Mouse (Mus musculus) thymus, adult 18-20 months (tissue): ENCODE data around the gene Hvcn1.

Experiments
- DNase-seq, 2 experiments: peaks; one replicate each; pipeline ENCODE4 v3.0.0; 2022; ENCODE audit warnings: mixed read lengths in 2 of 2

Gene Hvcn1

DNA sequence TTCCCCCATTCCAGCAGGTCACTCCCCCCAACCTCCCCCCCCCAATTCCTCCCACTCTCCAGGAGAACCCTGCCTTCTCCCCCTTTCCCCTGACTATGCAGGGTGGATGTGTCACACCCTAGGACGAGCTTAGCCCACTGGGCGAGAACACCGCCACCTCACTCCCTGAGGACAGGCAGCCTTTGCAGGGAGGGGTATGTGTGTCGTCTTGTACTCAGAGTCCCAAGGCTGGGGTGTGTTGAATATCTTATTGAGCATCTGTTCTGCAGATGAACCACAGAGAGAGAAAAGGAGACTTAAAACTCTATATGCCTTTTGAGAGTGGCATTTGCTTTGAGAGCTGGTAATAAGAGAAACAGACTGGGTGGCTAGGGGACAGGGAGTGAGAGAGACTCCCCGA lies 30.6 kb downstream of the Hvcn1 start:
- no peak for DNase-seq

GRCm38 (mm10) chr5:122239618-122240017 lies 33.0 kb downstream of the Hvcn1 start:
- DNase-seq = no peak

DNA sequence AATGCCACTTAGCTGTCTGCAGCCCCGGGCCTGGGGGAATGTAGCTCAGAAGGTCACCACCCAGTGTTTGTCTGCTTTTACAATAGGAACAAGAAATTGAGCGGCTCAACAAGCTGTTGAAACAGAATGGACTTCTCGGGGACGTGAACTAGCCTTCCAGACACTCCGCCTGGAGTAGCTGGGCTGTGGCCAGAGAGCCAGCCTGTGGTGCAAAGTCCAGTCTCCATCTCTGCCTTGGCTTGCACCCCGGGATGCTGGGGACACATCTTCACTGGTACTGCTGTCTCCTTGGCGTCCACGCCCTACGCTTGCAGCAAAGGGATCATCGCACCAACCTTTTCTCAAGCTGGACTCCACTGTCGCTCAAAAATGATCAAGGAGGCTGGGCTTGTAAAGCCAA lies 33.9 kb downstream of the Hvcn1 start:
- no peak for DNase-seq

DNA sequence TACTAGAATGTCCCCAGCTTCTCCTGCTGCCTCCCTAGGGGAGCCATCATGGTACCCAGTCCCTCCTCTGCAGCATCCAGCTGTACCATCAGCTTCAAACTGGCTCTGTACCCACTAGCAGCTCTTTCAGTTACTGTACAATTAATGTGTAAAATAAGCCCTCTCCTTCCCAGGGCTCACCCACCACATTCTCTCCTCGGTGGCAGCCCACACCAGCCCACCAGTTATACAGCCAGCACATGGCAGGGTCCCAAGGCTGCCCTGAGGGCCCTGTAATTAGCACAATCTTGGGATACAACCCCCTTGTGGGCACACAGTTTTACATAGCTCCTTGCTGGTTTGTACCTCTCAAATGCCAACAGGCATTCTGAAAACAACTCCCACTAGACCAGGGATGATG lies 34.4 kb downstream of the Hvcn1 start:
- DNase-seq = no peak

DNA sequence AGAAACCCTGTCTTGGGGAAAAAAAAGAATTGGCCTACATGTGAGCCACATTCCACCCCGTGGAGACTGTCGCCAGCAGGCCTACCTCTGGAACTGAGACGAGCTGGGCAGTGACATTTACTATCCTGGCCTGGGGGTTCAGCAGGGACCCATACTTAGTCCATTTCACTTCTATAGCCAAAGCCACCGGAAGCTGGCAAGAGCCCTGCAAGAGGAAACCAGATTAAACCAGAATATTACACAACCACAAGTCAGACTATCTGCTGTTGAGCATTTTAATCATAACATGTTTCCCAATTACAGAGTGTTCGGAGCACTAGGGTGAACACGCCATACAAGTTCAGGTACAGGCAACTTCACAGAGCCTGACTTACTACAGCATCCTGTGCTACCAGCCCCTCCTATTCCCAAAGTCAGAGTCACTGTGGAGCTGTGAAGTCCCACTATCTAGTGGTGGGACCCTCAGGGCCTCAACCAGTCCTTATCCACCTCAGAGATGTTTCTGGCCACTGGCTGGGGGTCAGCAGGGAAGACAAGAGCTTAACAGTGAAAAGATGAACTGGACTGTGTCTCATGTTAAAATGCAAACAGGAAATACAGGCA lies 36.0 kb downstream of the Hvcn1 start:
- no peak for DNase-seq

- no peak for DNase-seq
Observed at GRCm38 (mm10) chr5:122243781-122244523, 37.3 kb downstream of the Hvcn1 start.

DNA sequence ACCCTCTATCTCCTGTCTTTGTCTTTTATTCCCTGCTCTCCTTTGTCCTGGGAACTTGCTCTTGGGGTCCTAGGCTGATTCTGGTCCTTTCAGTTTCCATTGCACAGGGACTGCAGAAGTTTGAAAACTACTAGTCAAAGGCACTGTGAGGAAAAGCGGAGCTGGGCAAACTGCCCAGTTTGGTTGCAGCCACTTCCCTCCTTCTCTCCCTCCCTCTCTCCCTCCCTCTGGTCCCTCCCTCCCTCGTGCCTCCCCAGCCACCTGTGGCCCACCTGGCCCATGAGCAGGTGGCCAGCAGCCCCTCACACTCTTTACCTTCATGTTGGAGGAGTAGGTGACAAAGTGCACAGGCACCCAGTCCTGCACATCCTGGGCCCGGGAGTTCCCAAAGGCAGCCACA lies 38.6 kb downstream of the Hvcn1 start:
- no peak for DNase-seq

DNA sequence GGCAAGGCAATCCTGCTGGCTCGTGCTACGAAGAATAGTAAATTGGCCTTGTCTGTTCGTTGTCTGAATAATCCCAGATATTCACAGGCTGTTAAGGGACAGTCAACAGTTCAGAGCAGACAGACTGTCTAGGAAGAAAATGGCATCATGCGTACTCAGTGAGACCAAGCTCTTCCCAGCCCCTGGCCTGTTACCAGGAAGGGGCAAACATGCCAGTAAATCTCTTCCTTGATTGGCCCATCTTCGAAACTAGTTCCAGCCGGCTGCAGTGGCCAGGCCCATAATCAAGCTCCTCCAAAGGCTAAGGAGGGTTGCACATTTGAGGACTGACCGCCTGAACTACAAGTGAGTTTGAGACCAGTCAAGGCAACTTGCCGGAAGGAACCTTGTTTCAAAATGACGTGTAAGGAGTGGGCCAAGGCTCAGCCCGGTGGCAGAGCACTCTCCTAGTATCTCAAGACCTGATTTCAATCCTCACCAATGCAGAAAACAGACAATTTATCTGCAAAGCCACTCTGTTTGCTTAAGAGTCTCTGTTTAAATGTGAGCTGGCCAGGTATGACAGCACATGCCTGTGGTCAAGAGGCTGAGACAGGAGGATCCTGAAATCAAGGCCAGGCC lies 40.1 kb downstream of the Hvcn1 start:
- DNase-seq = no peak

DNA sequence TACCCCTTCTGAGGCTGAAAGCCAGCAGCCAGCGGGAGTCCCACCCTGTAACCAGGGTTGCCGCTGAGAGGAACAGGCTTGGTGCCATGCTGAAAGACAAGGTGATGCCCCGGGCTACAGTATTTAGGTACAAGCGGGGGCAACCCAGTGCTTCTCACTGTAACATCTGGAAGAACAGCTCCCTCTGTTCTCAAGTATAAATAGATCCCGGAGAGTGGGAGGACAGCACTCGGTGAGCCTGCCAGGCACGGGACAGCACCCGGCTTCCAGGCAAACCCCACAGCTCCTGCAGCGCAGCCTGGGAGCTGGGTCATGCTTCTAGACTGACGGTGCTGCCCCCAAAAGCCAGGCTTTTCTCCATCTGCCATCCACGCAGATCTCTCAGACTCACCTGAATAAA lies 40.9 kb downstream of the Hvcn1 start:
- DNase-seq = no peak

DNA sequence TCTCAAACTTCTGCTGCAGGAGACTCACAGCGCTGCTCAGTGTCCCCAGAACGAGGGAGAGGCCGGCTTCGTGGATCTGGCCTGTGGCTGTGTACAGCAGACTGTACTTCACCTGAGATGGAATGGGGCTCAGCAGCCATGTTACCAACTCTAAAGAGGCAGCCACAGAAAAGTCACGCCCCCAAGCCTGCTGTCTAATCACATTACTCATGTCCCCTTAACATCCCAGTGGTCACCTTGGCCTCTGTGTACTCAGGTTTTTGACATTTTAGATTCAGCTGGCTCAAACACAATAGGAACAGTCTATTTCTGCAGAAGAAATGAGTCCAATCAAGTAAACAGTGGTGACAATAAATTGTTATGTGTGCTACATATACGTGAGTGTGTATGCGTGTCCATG lies 41.3 kb downstream of the Hvcn1 start:
- DNase-seq = no peak

GRCm38 (mm10) chr5:122249281-122249680 lies 42.7 kb downstream of the Hvcn1 start:
- DNase-seq = no peak

DNA sequence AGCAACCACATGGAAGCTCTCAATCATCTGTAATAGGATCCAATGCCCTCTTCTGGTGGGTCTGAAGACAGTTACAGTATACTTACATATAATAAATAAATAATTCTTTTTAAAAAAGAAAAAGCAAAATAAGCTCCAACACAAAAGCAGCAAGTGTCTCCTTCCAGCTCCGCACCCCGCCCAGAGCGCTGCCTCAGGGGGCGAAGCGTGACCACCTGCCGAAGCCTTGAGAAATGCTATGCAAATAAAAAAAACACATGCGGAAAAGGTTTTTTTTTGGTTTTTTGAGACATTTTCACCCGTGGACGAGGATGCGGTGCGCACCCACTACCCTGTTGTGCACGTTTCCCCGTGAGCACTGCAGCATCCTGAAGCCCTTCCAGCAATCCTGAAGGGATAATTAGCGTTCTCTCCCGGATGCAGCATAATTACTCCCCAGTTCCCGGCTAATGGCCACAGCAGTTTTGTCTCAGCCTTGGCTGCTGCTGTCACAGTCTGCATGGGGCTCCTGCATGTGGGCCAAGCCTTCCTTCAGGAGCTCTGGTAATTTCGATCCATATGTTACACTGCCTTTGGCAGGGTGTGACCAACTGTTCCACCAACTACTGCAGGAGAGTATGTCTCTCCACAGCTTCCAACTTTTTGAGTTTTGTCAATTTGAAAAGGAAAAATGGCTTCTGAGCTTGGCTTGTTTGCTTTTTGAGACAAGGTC lies 45.4 kb downstream of the Hvcn1 start:
- no peak for DNase-seq

DNA sequence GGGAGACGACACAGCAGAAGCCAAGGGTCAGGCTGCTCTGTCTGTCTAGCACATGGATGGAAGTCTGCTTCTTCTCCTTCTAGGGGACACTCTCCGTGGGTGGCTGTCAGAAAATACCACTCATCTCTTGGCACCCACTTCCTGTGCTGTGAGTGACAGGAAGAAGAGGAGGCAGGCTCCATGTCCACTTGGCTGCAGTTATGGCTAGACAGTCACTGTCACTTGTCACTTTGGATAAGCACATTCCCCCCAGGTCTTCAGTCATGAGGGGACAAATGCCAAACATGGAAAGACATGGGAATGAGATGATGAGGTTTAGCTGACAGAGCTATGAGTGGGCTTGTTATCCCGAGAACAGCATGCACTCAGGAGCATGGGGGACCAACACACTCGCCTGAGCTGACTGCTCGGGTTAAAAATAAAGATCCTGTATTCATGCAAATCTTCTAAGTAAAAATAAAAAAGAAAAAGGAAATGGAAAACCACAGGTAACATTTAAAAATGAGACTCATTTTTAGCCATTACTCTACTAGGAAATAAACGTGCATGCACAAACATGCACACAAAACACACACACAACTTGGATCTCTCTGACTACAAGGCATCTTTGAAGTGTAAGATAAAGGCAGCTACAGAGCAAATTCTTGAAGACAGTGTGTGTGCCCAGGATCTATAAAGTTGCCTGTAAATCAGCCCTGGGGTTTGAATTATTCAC lies 51.6 kb downstream of the Hvcn1 start:
- no peak for DNase-seq

GRCm38 (mm10) chr5:122262104-122262503 lies 55.5 kb downstream of the Hvcn1 start:
- no peak for DNase-seq

GRCm38 (mm10) chr5:122263933-122264905 lies 57.6 kb downstream of the Hvcn1 start, which contains the start of gene Tctn1:
Gene Tctn1 (minus strand): TSS chr5:122264460.
- DNase-seq = peak; percentile 82 to 84

DNA sequence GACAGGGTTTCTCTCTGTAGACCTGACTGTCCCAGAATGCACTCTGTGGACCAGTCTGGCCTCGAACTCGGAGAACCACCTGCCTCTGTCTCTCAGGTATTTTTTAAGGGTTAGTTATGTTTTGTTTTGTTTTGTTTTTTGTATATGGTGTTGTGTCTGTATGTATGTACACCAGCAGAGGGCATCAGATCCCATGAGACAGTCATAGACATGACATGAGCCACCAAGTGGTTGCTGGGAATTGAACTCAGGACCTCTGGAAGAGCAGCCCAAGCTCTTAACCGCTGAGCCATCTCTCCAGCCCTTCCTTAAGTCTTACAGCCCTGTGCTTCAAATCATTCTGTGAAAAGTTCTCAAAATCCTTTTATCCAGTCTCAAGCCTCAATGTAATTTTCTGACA lies 58.6 kb downstream of the Hvcn1 start:
- DNase-seq = no peak

DNA sequence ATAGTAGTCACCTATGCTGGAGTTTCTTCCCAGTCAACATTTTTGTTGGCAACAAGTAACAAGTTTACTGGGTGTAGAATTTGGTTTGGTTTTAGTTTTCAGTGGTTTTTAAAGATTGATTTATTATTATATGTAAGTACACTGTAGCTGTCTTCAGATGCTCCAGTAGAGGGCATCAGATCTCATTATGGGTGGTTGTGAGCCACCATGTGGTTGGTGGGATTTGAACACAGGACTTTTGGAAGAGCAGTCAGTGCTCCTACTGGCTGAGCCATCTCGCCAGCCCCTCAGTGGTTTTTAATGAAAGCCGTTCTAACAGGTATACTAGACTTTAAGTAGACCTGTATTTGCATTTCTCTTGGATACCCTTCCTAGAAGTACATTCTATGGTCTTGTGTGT lies 59.3 kb downstream of the Hvcn1 start:
- no peak for DNase-seq

DNA sequence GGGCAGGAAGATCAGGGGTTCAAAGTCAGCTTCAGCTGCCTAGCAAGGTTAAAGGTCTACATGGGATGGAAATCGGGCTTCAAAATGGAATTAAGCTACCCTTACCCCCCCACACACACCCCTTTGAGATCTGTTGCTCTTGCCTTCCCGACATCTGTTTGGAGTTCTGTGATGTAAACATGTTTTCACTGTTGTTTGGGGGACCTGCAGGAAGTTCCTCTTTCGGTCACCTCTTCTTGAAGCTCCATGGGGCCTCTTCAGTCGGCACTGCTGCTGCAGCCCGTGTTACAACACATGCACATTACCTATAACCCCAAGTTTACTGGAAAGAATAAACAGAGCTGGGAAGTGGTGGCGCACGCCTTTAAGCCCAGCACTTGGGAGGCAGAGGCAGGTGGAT lies 60.5 kb downstream of the Hvcn1 start:
- DNase-seq = no peak

DNA sequence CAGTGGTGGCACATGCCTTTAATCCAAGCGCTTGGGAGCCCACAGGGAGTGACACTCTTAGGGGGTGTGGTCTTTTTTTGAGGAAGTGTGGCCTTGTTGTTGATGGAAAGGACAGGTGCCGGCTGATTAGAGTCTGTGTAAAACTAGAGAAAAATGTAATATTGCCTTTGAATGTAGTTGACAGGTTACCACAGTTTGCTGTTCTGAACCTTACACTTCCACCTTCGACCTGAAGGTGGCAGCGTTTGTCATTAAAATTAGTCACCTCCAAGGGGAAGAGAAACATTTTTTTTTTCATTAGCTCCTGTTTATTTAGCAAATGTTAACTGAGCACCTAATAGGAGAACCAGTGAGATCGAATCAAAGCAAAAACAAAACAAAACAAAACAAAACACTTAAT lies 61.3 kb downstream of the Hvcn1 start:
- peak; percentile 34 to 66 for DNase-seq

DNA sequence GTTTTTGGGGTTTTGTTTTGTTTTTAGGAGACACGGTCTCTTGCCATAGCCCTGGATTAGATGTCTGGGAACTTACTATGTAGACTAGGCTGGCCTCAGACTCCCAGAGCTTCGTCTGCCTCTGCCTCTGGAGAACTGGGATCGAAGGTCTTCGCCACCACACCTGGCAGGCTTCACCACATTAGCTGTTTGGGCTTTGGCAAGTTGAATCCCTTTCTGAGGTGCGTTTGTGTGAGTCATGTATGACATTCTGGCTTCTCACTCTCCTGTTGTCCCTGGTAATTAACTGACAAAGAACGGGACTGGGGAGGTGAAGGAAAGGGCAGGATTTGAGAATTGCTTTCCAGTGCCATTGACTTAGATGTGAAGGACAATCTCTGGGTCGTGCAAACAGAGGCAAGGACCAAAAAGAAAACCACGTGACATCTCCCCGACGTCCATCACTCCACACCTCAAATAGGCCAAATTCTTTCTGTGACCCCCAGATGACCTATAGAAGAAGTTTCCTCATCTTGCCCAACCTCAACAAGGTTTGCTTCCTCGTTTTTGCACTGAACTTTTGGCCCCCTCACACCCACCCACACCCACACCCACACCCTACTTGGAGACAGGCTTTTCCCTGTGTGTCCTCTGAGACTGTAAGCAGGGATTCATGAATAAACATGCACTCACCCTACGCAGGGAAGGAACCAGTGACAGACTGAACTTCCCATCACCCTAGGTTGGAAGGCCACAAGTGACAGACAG lies 62.4 kb downstream of the Hvcn1 start:
- DNase-seq = no peak

DNA sequence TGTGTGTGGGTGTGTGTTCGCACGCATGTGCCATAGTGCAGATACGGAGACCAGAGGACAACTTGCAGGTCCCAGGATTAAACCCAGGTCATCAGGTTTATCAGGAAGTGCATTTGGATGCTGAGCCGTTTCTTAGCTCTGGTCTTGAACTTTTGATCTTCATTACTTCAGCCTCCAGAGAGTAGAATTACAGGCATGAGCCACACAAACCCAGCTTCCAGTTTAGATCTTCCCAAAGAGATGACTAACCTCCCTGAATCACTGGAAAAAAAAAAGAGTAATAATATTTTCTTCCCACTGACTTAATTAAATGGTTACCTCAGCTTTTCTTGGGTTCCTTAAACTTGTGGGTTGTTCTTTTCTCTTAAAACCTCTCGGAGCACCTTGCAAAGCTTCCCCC lies 66.2 kb downstream of the Hvcn1 start:
- DNase-seq = no peak
